Mouse (Mus musculus) monocyte, adult 5-6 weeks (primary cell): Measurements from ENCODE around the gene Hexb. TPM values are rescaled to one million over a fixed set of nuclear protein-coding genes. Genes with fewer than 3 reads are reported as not detected.

ENCODE experiments used
- ATAC-seq: fragments of 153-309, 156-312 bp; replicated peaks from 2 replicates; pipeline ENCODE4 v1.8.0; 2017; ENCODE audit warnings: mild to moderate bottlenecking; ENCODE audit not compliant: low TSS enrichment, insufficient number of reproducible peaks, severe bottlenecking, poor library complexity, low FRiP score
- total RNA-seq: library from RNA; stranded (forward); fragments of 200-1000, 200-491, 200-594 nt; gene quantifications from 3 replicates; pipeline ENCODE4 v1.2.3, GENCODE M21; 2017

Hexb gene
- total RNA-seq: 72.1 to 103 TPM (median 100 TPM) in 3 replicates

- ATAC-seq: peak; percentile 89
Measured at GRCm38 (mm10) chr13:97197932-97198562, at the start of gene Hexb. Gene Hexb (minus strand): TSS chr13:97198357.

- no peak for ATAC-seq
Measured at GRCm38 (mm10) chr13:97247754-97248153, 49.6 kb upstream of the Hexb start.

- ATAC-seq: no peak
Measured at GRCm38 (mm10) chr13:97246217-97246616, 48.1 kb upstream of the Hexb start.

- ATAC-seq: no peak
Measured at GRCm38 (mm10) chr13:97245157-97245556, 47.0 kb upstream of the Hexb start.

- no peak for ATAC-seq
Measured at GRCm38 (mm10) chr13:97244712-97245105, 46.6 kb upstream of the Hexb start.

- no peak for ATAC-seq
Measured at GRCm38 (mm10) chr13:97243962-97244711, 46.0 kb upstream of the Hexb start.

GRCm38 (mm10) chr13:97242716-97243115 lies 44.6 kb upstream of the Hexb start:
- no peak for ATAC-seq

- no peak for ATAC-seq
Measured at GRCm38 (mm10) chr13:97241787-97242280, 43.7 kb upstream of the Hexb start.

- ATAC-seq: peak; percentile 85
Measured at GRCm38 (mm10) chr13:97240965-97241786, 43.0 kb upstream of the Hexb start, which contains the start of gene Enc1. Gene Enc1 (plus strand): TSS chr13:97241105.

- 0 out of 2 replicates have a peak, but pooled peaks have one; percentile 25 for ATAC-seq
Measured at GRCm38 (mm10) chr13:97240279-97240964, 42.3 kb upstream of the Hexb start.

- no peak for ATAC-seq
Measured at GRCm38 (mm10) chr13:97239343-97240180, 41.4 kb upstream of the Hexb start.

GRCm38 (mm10) chr13:97238181-97238981 lies 40.2 kb upstream of the Hexb start:
- no peak for ATAC-seq

GRCm38 (mm10) chr13:97237700-97238099 lies 39.5 kb upstream of the Hexb start:
- ATAC-seq: no peak

GRCm38 (mm10) chr13:97235911-97236310 lies 37.8 kb upstream of the Hexb start:
- no peak for ATAC-seq

- ATAC-seq: peak; percentile 85
Measured at GRCm38 (mm10) chr13:97234785-97235417, 36.7 kb upstream of the Hexb start.

- ATAC-seq: no peak
Measured at GRCm38 (mm10) chr13:97233092-97233491, 34.9 kb upstream of the Hexb start.

GRCm38 (mm10) chr13:97230101-97230500 lies 31.9 kb upstream of the Hexb start:
- no peak for ATAC-seq
